Comparison of ENCODE assay signal across 25 mouse cellular contexts in genomic region chr16:77301270-77302171, GRCm38 (mm10).
DNase-seq lines count a peak whose midpoint lies in the region; ATAC-seq lines count a peak whose summit lies in the region.
"Had no signal": no experiment of that assay in that cellular context is flagged by ENCODE, and none has a peak within 500 bp of the region (broad histone marks: within the 10 kb centered on the region; RNA-seq: fewer than 3 reads in every experiment).

No protein-coding gene starts in this region.

- DNase-seq in heart, adult 11 months, result peak; percentile 84
- DNase-seq in heart, postnatal 4 days, result no peak
- peak; percentile 17 for DNase-seq in NIH3T3 (ENCODE audit: low read depth)
- DNase-seq in T-cell, adult 2 months (ENCODE audit: low spot score), result no peak
- no peak for DNase-seq in adipocyte (ENCODE audit: low spot score)
- DNase-seq: adrenal gland, adult 8-10 months; cerebellum, adult 9-10 months; kidney, adult 8-10 months; kidney, postnatal 14 days; liver; lung, postnatal 4 days; thymus, adult 2 months; thymus, postnatal 4 days had no signal

- no peaks in the 10 kb centered on the region for H3K36me3 ChIP-seq in forebrain, embryonic 12.5 days (replicated peaks)
- no peaks in the 10 kb centered on the region for H3K36me3 ChIP-seq in macrophage (ENCODE audit: inconsistent target)
- H3K36me3 ChIP-seq: embryonic facial prominence, embryonic 15.5 days; heart, embryonic 10.5 days; intestine, embryonic 15.5 days; limb, embryonic 10.5 days; liver, embryonic 15.5 days; midbrain, embryonic 10.5 days had no signal

- no peaks in the 10 kb centered on the region for H3K27me3 ChIP-seq in forebrain, embryonic 12.5 days
- H3K27me3 ChIP-seq: embryonic facial prominence, embryonic 15.5 days; intestine, embryonic 15.5 days; liver, embryonic 15.5 days had no signal

- peak; percentile 62 for ATAC-seq in forebrain, embryonic 12.5 days (ENCODE audit: low FRiP score)
- ATAC-seq in cerebellum, adult (ENCODE audit: insufficient number of reproducible peaks, low FRiP score, low TSS enrichment), result no peak
- ATAC-seq: hindbrain, embryonic 16.5 days; intestine, embryonic 15.5 days; Patski had no signal

- H3K4me2 ChIP-seq in forebrain, embryonic 12.5 days, result peak overlapping the region; percentile 8; the same call in 1 of the 2 replicates
- H3K4me2 ChIP-seq: embryonic facial prominence, embryonic 15.5 days; intestine, embryonic 15.5 days; liver, embryonic 15.5 days had no signal

- peak overlapping the region; percentile 71 for H3K27ac ChIP-seq in forebrain, embryonic 12.5 days
- peak overlapping the region; percentile 78 for H3K27ac ChIP-seq in macrophage
- H3K27ac ChIP-seq: embryonic facial prominence, embryonic 15.5 days; heart, embryonic 10.5 days; intestine, embryonic 15.5 days; limb, embryonic 10.5 days; liver, embryonic 15.5 days; midbrain, embryonic 10.5 days; stomach, postnatal 0 days had no signal

- H3K9ac ChIP-seq in forebrain, embryonic 12.5 days, result no peak overlapping the region
- H3K9ac ChIP-seq: embryonic facial prominence, embryonic 15.5 days; intestine, embryonic 15.5 days; liver, embryonic 15.5 days had no signal

- H3K9me3 ChIP-seq in forebrain, embryonic 12.5 days, result no peaks in the 10 kb centered on the region
- H3K9me3 ChIP-seq: embryonic facial prominence, embryonic 15.5 days; heart, embryonic 10.5 days; intestine, embryonic 15.5 days; limb, embryonic 10.5 days; liver, embryonic 15.5 days; midbrain, embryonic 10.5 days had no signal

- peaks cover 4% of the 10 kb centered on the region for H3K4me1 ChIP-seq in forebrain, embryonic 12.5 days
- H3K4me1 ChIP-seq: embryonic facial prominence, embryonic 15.5 days; heart, embryonic 10.5 days; intestine, embryonic 15.5 days; liver, embryonic 15.5 days; midbrain, embryonic 10.5 days had no signal

- 50% methylated on average over 6 of the region's 6 CpGs for whole genome bisulfite sequencing in forebrain, embryonic 12.5 days
- 87% methylated on average over 6 of the region's 6 CpGs for WGBS in macrophage (ENCODE audit: missing documents)

- H3K79me2 ChIP-seq in macrophage (ENCODE audit: inconsistent target), result no peaks in the 10 kb centered on the region

- H3K4me3 ChIP-seq in forebrain, embryonic 12.5 days (replicated peaks), result no peak overlapping the region
- no peak overlapping the region; the same call in 1 of the 2 replicates for H3K4me3 ChIP-seq in macrophage (ENCODE audit: inconsistent target)
- H3K4me3 ChIP-seq: embryonic facial prominence, embryonic 15.5 days; heart, embryonic 10.5 days; intestine, embryonic 15.5 days; limb, embryonic 10.5 days; liver, embryonic 15.5 days; midbrain, embryonic 10.5 days had no signal

Comparison
In these comparisons a context has a peak if more than half of its experiments do, and no peak if none do; other contexts are left out.
1. DNase-seq: peak in heart, adult 11 months (single experiment) and NIH3T3 (single experiment); none in heart, postnatal 4 days (single experiment), T-cell, adult 2 months (single experiment) and adipocyte (single experiment).